Mouse (Mus musculus) left cerebral cortex, postnatal 10 days (tissue): ENCODE results near the gene Kcnh5. TPM values are rescaled to one million over a fixed set of nuclear protein-coding genes. Genes with fewer than 3 reads are reported as not detected.

ENCODE experiments used
- DNase-seq, 2 experiments: peaks; one replicate each; pipeline ENCODE4 v3.0.0; 2021 to 2022; ENCODE audit warnings: low spot score in 2 of 2, mixed read lengths in 1 of 2; ENCODE audit errors: extremely low spot score in 1 of 2
- intact Hi-C: fragments of 180-260 bp; cut with DNase I; formaldehyde crosslinking; loops from one replicate; pipeline ENCODE4 v1.15.1; 2025
- total RNA-seq, 2 experiments: library from RNA; stranded (reverse); gene quantifications; 2 replicates each; pipeline ENCODE4 v1.2.3; 2021

Kcnh5 gene
- total RNA-seq, 2 experiments from 2014 or later: 63.0 to 73.0 TPM

GRCm38 (mm10) chr12:74971187-74971586, 205.9 kb downstream of the Kcnh5 start:
- intact Hi-C loops: no loop called here
- DNase-seq: no peak

GRCm38 (mm10) chr12:74969420-74969819, 207.7 kb downstream of the Kcnh5 start:
- no peak for DNase-seq
- intact Hi-C loops: no loop called here

- DNase-seq: no peak
- intact Hi-C loops: no loop called here
These were observed 210.9 kb downstream of the Kcnh5 start for GRCm38 (mm10) chr12:74966266-74966665.

GRCm38 (mm10) chr12:74952661-74953060, 224.5 kb downstream of the Kcnh5 start:
- no peak for DNase-seq
- intact Hi-C loops: no loop called here

GRCm38 (mm10) chr12:74951124-74952115, 225.7 kb downstream of the Kcnh5 start:
- intact Hi-C loops: no loop called here
- DNase-seq: no peak

- no peak for DNase-seq
- intact Hi-C loops: no loop called here
These were observed 275.8 kb downstream of the Kcnh5 start for GRCm38 (mm10) chr12:74901331-74901730.

- intact Hi-C loops: no loop called here
These were observed 276.4 kb downstream of the Kcnh5 start for GRCm38 (mm10) chr12:74900777-74901176.

GRCm38 (mm10) chr12:74899055-74899454, 278.1 kb downstream of the Kcnh5 start:
- DNase-seq: no peak
- intact Hi-C loops: no loop called here

More at GRCm38 (mm10) chr12:74900777-74901176, 276.4 kb downstream of the Kcnh5 start:
- DNase-seq: no peak

GRCm38 (mm10) chr12:74898211-74898610, 278.9 kb downstream of the Kcnh5 start:
- no peak for DNase-seq
- intact Hi-C loops: no loop called here

GRCm38 (mm10) chr12:74894870-74895423, 282.2 kb downstream of the Kcnh5 start:
- intact Hi-C loops: no loop called here

GRCm38 (mm10) chr12:74889419-74889818, 287.7 kb downstream of the Kcnh5 start:
- DNase-seq: no peak
- intact Hi-C loops: no loop called here

More at GRCm38 (mm10) chr12:74894870-74895423, 282.2 kb downstream of the Kcnh5 start:
- DNase-seq: no peak

- intact Hi-C loops: no loop called here
- DNase-seq: no peak
These were observed 290.1 kb downstream of the Kcnh5 start for GRCm38 (mm10) chr12:74887064-74887463.

- no peak for DNase-seq
- intact Hi-C loops: no loop called here
These were observed 295.8 kb downstream of the Kcnh5 start for GRCm38 (mm10) chr12:74881344-74881743.

GRCm38 (mm10) chr12:74855666-74856065, 321.5 kb downstream of the Kcnh5 start:
- intact Hi-C loops: no loop called here
- no peak for DNase-seq

- intact Hi-C loops: no loop called here
- DNase-seq: no peak
These were observed 322.9 kb downstream of the Kcnh5 start for GRCm38 (mm10) chr12:74854263-74854662.

GRCm38 (mm10) chr12:74850323-74850722, 326.8 kb downstream of the Kcnh5 start:
- no peak for DNase-seq
- intact Hi-C loops: no loop called here

GRCm38 (mm10) chr12:74849912-74850311, 327.2 kb downstream of the Kcnh5 start:
- intact Hi-C loops: no loop called here
- peak in 1 of 2 experiments; percentile 18 for DNase-seq

- intact Hi-C loops: no loop called here
- DNase-seq: peak; percentile 84 to 87
These were observed 328.4 kb downstream of the Kcnh5 start for GRCm38 (mm10) chr12:74848611-74849347.
